Mouse (Mus musculus) urinary bladder, adult 2 months (tissue): ENCODE measurements around the gene Trf. TPM values are rescaled to one million over a fixed set of nuclear protein-coding genes. Genes with fewer than 3 reads are reported as not detected.
"Not testable (repeated sequence)": the region's sequence is repeated elsewhere in the genome, so short reads cannot be mapped to it uniquely, and the experiment has no call there.

Experiments
- DNase-seq: peaks from one replicate; pipeline ENCODE4 v3.0.0; 2022; ENCODE audit warnings: low spot score
- polyA plus RNA-seq: library from polyadenylated mRNA; depleted of rRNA; stranded (reverse); fragments of >200 nt; gene quantifications from 2 replicates; pipeline ENCODE4 v1.2.3, GENCODE M21; 2012

Trf gene
- polyA plus RNA-seq, 1 experiment = 329 TPM

DNA sequence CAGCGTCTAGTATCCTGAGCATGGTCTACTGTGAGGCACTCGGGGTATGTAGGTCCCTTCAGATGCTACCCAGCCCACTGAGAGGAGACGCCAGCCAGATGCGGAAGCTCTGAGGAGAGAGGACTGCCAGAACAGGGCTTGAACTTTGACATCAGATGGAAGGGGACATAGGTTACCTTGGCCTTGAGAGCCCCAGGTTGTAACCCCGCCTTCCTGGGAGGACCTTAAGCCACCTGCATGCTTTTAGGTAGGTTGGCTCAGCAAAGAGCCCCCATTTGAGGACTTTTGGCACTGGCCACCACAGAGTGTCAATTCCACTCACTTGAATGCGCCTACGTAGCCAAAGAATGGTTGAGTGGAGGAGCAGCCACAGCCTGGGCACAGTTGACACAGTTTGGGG is 5.5 kb downstream of the Trf start:
- DNase-seq = no peak

DNA sequence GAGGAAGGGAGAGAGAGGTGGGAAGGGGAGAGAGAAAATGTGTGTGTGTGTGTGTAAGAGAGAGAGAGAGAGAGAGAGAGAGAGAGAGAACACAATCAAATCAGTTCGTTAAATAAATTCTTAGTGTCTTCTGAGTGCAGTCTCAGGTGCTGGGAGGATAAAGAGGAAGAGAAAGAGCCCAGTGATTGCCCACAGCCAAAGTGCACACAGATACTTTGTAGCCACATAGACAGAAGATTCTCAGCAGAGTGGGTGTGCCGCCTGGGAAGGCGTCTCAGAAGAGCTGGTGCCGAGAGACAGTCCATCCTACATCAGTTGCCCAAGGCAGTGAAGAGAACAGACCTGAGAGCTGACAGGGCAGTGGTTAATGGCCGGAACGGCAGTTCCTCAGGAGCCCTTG is 16.0 kb downstream of the Trf start:
- DNase-seq = no peak

DNA sequence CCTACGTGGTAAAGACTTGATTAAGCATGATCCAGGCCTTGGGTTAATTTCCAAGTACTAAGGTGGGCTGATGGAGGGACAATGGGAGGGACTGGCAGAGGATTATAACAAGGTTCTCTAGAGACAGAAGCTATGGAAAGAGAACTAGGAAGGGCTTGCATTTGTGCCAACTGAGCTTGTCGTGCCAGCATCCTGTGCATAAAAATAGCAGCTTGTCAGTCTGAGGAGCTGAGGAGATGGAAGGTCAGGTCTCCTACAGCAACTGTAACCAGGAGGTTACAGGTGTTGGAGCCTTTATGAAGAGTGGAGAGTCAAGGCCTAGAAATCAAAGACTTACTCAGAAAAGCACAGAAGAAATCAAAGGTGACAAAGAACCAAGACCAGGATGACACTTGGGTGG is 16.6 kb downstream of the Trf start:
- no peak for DNase-seq

DNA sequence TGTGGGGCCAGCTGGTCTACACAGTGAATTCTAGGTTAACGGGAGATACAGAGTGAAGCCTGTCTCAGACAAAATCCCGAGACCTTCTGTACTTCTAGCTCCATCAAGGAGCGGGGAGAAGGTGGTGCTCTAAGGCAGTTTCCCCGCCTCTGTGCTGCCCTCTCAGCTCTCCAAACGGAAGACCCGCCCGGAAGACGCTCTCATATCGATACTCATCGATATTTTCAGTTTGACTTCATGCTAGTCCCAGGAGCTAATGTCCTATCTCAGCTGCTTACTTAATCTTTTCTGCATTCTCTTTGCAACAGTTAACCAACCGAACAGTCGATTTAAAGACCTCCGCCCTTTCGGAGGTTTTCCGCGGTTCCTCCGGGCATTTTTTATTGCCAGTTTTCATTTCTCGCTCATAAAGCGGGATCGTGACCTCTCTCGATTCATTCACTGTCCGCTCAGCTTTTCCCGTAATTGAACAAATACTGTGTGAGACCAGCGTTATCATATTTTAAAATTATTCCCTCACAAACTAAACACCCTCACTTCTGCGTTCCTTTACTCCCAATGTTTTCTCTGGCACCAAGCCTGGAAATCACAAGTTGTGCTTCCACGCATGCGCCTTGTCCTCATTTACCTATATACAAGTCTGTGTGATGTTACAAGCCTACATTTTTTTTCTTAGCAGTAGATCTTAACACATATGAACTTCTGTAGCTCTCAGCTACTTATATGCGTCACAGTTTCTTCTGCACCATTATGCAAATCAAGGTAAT is 17.4 kb downstream of the Trf start:
- DNase-seq = no peak

DNA sequence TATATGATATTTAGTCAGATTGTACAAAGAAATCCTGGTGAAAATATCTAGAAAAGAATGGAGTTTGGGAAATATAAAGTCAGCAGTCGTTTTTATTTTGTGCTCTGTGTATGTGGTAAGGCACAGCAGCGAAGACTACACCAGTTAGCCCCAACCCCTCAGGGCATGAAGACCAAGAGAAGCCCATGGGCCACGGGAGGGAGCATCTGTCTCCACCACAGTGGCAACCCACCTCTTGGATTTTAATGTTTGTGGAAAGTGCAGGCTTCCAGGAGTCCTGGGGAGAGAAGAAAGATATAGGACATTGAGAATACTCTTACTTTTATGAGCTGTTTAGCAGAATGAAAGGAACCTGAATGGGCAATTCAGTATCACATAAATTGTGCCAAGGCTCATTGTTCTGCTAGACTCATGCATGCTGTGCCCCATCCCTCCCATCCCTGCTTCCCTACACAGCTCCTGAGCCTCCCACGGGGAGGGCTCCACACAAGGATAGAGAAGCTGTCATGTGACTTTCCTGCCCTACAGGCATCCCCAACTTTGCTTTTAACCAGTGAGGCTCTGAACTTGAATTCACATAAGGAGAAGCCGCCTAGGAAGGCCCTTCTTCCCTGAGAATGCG is 21.3 kb downstream of the Trf start:
- no peak for DNase-seq

DNA sequence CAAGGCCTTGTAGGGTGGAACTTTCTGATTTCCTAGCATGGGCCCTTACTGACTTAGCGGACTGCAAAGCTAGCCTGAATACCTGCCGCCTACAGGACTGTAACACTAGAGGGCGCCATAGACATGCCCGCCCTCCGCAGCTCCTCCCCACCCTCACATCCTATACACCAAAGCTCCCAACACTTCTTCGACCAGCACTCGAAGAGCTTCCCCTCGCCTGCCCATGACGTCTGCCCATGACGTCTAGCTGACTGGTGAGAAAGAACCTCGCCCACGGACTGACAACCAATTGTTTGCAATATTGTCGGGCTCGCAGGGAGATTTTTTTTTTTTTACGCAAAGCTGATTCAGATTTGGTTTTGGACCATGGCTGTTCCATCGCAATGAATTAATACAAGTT is 22.4 kb downstream of the Trf start:
- no peak for DNase-seq

DNA sequence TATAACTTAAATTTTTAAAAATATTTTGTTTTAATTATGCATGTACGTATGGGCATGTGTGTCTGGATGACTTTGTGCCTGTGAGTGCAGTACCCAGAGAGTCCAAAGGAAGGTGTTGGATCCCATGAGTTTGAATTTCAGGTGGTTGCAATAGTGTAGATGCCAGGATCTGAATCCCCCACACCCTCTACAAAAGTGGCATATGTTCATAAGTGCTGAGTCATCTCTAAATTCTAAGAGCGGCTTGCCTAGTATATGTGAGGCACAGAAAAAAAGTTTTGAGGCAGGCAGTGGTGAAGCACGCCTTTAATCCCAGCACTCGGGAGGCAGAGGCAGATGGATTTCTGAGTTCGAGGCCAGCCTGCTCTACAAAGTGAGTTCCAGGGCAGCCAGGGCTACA is 24.5 kb downstream of the Trf start:
- DNase-seq = no peak

DNA sequence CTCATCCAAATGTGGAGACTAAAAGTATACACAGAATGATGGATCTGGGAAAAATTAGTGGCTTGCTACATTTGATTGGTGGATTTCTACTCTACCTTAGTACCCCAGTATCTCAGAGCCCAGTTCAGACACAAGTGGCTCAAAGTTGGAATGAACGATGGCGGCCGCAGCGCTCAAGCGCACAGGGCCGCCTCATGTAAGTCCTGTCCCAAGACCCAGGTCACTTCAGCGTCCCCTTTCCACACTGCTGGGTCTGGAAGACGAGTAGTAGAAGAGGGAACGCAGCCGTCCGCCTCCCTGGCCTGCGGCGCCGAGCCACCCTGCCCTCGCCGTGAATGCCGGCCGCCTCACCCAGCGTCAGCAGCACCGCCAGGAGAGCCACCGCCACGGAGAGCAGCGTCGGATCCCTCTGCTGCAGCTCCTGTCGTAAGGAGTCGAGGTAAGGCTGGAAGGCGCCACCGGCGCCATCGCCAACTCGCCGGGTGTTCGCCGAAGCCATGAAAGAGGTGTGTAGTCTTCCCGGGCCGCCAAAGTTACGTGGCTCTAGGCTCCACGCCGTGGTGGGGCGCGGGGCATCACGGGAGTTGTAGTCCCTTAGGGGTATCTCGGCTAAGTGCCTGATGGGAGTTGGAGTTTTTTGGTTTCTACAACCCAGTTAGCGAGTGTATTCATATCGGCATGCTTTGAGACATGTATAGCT is 28.5 kb downstream of the Trf start, which contains the start of gene Srprb:
Gene Srprb (minus strand): TSS at position 577 of the 700 bp plus-strand sequence.
- DNase-seq = peak; percentile 79

DNA sequence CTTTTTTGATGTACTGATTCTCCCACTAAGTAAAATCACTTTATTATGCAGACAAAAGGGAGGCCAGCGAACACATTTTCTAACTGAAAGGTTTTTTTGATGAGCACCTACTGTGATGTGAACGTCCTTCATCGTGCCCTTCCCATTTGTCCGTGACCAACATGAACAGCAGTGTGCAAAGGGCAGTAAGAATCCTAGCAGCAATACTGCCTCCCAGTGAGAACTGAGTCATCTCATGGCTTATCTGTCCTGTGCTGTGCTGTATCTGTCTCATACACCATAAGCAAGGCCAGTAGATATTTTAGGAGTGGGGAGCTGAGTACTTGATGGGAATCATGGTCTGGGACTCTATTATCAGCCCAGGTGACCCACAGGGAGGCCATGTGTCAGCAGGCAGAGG is 41.8 kb downstream of the Trf start:
- DNase-seq = no peak

DNA sequence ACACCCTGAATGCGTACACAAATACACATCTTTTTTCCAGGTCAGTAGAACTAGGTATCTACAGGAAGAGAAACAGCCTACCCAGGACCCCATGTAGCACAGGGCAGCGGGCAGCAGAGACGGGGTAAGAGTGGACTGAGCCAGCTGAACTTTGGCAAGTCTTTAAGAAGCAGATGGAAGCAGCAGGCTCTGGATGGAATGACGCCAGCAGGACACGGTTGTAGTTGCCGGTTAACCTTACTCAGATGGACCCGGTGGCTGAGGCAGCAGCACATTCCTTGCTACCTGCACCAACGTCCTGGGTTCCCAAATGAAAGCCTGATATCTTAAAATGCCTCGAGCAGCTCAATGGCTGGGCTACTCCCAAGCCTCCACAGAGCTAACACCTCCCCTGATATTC is 43.5 kb downstream of the Trf start:
- no peak for DNase-seq

DNA sequence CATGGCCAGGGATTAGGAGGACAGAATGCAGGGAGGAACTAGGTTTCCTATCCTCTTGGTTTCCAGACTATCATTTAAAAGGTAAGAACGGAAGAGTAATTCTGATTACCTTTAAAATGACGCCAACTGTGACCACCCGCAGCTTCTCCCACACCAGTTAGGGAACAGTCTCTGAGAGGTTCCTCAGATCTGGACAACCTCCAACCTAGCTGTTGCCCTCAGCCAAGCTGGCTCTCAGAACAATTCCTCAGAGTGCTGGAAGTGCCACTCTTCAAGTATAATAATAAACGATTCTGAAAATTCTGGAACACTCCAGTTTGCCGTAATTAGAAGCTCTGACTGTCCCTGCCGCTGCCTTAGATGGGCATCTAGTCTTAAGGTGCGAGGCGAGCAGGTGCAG is 44.3 kb downstream of the Trf start:
- DNase-seq = no peak

DNA sequence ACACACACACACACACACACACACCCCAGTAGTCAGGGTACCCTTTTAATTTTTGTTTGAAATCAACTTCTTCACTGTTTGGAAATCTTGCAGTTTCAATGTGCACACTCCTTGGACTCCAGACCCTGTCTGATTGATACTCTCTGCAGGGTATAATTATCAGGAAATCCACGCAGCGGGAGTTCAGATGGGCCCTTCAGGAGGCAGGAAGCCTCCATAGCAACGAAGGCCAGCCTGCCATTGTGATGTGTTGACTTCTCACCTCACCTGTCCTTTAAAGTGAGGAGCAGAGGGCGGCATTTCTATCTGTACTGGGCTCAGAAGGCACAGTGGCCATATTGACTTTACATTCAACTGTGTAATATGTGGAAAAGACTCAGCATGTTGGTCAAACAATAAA is 45.4 kb downstream of the Trf start:
- no peak for DNase-seq

DNA sequence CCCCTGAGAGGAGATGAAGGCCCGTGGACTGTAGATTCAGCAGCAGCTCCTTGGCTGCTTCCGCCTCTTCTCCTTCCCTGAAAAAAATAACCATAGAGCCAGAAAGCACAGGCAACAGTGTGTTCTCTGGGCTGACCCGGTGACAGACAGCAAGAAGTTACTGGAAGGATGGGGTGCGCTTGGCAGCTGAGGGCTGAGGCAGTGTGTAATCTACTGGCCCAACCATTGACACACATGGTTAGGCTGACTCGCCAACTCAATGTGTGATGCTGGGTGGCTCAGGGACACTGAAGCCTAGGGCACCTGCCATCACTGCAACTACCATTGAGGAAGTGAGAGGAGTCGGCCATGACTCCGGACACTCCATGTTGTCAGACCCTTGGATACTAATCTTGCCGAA is 48.4 kb downstream of the Trf start:
- DNase-seq = no peak

DNA sequence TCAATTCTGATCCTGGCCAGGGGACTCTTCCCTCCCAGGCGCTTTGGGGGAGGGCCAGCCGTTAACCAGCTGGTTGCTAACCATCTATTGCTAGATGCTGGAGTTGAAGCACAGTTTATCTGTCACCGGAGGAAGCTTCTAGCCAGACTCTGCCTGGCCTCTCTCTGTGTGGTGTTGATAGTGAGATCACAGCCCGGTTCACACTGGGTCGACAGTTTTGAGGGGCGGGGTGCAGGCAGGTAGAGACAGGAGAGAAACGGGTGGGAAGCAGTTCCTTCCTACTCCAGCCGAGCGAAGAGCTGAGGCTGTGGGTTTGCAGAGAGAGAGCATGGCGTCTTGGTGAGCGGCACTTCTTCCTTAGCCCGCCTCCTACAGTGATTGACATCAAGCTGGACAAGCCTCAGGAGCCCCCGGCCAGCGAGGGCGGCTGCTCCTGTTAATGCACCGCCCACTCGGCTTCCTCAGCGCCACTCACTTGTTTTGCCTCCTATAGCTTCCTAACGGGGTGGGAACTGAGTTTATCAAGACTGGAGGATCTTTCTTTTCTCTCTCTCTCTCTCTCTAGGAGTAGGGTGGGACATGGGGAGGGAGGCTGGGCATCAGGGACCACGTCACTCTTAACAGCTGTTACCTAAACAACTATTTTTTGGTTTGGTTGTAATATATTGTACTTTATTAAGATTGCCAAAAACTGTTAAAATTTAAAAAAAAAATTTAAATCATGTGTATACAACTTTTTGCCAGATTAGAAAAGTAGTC is 49.3 kb downstream of the Trf start:
- peak; percentile 31 for DNase-seq

DNA sequence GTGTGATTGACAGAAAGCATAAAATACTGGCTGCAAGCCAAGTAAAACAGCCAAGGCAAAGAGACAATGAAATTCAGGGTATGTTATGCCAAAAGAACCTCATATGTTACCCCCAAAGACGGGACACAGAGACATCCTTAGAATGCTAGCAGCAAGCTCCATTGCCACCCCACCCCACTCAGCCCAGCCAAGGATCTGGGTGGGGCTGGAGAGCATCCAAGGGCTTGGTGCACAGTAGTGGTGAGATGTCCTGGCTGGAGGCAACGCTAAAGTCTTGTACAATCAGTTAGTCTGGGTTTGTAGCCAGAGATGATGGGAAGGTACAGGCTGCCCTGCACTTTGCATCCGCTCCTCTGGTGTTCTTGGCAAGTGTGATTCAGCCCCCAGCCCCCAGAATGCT is 49.9 kb downstream of the Trf start:
- DNase-seq = no peak

DNA sequence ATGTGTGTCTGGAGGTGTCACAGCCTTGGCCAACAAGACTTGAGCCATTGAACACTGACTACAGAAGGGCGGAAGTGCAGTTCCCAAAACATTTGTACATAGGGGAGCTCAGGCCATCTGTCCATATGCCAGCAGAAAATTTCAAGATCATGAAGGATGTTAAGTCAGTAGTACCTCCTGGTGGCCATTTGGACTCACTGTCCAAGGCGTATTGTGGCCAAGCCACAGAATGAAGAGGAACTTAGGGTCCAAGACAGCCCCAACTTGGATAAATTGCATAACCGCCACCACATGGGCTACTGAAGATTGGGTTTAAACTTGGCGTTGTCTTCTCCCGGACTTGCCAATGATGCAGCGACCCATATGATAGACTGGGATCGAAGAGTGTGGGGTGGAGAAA is 54.6 kb downstream of the Trf start:
- DNase-seq = no peak

DNA sequence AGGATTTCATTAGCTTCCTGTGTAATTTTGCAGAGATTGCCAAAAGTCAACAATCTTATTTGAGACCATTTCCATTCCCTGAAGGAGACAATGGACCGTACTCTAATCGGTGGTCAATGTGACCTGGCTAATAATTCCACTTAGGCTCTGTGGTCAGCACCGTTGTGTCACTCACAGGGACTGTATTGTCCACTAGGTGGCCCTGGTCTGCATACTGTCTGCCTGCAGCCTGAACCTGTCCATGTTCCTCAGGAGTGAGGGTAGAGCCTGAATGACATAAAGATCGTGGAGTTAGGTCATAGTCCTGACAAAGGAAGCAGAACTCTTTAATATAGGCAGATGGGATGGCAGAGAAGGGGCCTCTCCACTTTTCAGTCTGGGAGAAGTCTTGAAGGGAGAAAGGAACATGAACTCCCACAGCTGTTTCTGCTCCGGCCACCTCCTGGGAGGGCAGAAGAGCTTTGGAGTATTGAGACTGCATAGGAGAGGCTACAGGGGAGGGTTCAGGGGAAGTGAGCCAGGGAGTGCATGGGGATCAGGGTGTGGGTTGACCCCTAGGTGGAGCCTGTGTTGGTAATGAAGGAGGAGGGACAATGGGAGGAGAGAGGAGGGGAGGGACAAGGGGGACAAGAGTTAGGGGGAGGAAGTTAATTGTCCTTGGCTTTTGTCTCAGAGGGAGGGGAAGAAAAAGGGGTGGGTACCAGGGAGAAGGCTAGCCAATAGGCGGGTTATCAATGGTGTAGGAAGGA is 55.3 kb downstream of the Trf start:
- no peak for DNase-seq

DNA sequence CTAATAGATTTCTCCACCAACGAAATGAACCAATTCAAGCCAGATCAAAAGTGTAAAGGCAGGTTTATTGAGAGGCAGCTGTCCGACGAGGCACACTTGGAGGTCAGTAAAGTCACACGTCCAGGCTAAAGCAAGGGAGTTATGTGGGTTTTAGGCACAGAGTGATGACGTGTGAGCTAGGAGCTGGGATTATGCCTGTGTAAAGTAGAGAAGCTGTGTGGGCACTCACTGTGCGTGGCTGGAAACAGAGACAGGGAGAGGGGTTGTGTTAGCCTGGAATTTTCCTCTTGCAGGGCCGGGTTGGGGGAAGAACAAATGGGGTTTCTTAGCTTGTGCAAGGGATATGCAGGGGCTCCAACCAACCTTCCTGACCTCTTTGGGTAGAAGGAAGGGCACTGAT is 61.5 kb downstream of the Trf start:
- no peak for DNase-seq

DNA sequence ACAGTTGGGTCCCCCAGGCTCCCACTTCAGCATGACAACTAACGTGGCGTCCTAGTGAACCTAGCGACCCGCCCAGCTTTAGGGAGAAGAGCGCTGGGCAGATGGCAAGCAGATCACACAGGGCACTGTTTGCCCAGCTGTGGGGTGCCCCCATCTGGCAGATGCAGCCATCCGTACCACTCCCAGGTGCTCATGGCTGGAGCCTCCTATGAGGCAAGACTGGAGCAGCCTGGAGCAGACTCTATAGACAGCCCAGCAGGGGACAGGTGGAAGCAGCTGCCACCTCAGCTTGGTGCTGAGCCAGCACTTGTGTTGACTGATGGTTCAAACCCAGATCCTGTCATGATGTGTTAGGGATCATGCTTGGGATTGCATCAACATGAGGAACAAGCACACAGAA is 62.2 kb downstream of the Trf start:
- no peak for DNase-seq

DNA sequence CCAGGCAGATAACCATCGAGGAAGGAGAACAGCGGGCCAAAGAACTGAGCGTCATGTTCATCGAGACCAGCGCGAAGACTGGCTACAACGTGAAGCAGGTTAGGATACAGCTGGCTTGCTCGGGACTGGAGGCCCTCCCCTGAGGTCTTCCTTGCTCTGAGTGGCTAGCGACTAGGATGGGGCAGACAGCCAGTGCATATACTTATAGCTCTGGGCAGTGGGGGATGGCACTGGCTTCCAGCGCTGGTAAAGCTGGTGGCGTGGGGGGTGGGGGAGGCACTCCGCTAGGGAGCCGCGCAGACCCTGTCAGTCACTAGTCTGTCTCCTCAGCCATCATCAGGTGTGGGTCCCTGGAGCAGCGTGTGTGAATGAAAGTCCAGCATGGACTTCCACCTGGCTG is 66.4 kb downstream of the Trf start:
- DNase-seq = no peak

DNA sequence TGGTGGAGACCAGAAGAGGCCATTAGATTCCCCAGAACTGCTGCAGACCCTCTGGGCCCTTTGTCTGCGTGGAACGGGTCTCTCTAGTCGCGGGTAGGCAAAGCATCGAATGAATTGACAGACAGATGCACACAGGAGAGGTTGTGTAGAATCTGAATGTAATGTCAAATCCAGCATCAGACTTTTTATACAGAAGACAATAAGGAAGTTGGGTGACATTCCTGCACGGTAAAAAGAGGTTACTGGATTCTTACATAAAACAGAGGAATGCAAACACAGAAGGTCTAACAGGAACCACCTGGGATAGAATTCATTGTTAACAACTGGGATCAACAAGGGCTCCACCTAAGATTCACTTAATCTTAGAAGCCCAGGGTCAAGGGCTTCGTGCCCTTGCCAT is 75.1 kb downstream of the Trf start:
- DNase-seq = not testable (repeated sequence)

DNA sequence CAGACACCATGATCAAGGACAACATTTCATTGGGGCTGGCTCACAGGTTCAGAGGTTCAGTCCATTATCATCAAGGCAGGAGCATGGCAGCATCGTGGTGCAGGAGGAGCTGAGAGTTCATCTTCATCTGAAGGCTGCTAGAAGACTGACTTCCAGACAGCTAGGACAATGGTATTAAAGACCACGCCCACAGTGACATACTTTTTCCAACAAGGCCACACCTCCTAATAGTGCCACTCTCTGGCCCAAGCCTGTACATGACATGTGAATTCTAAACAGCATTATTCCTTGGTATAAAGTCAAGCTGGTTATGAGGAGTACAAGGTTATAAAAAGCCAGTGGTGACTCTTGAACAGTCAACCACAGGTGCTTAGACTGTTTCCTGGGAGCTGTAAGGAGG is 75.7 kb downstream of the Trf start:
- no peak for DNase-seq
